Mouse (Mus musculus) limb, embryonic 14.5 days (tissue): ENCODE measurements around the gene Ifih1. TPM values are rescaled to one million over a fixed set of nuclear protein-coding genes. Genes with fewer than 3 reads are reported as not detected.

Source experiments
- ATAC-seq: fragments of 200-750 bp; cut with Nextera tagmentation; 2 replicates; pipeline ENCODE4 v1.8.0; 2017; ENCODE audit warnings: low read depth, moderate number of reproducible peaks, moderate TSS enrichment; ENCODE audit not compliant: low FRiP score
- DNase-seq: peaks from one replicate; pipeline ENCODE4 v3.0.0-alpha.2; 2015; ENCODE audit warnings: low spot score
- H3K27ac ChIP-seq: fragments of 300-500 bp; sonication (generic); replicated peaks from 2 replicates; pipeline ENCODE4 v1.5.1; 2014; ENCODE audit warnings: low read depth, mild to moderate bottlenecking, low read length, moderate library complexity, mixed read lengths
- H3K27me3 ChIP-seq: fragments of 300-500 bp; sonication (generic); 2 replicates; pipeline ENCODE4 v1.6.1; 2014; ENCODE audit warnings: low read length, mixed read lengths; ENCODE audit not compliant: control insufficient read depth, insufficient read depth
- H3K36me3 ChIP-seq: fragments of 300-500 bp; sonication (generic); 2 replicates; pipeline ENCODE4 v1.6.1; 2014; ENCODE audit warnings: mild to moderate bottlenecking, low read length, moderate library complexity, mixed read lengths; ENCODE audit not compliant: control insufficient read depth, insufficient read depth
- H3K4me1 ChIP-seq: fragments of 300-500 bp; sonication (generic); 2 replicates; pipeline ENCODE4 v1.6.1; 2014; ENCODE audit warnings: antibody characterized with exemption, low read length, mixed read lengths; ENCODE audit not compliant: control insufficient read depth, insufficient read depth
- H3K4me2 ChIP-seq: fragments of 300-500 bp; sonication (generic); replicated peaks from 2 replicates; pipeline ENCODE4 v1.6.1; 2014; ENCODE audit warnings: low read depth, mild to moderate bottlenecking, low read length, moderate library complexity; ENCODE audit not compliant: severe bottlenecking
- H3K4me3 ChIP-seq: fragments of 300-500 bp; sonication (generic); replicated peaks from 2 replicates; pipeline ENCODE4 v1.5.1; 2014; ENCODE audit warnings: low read length
- H3K9ac ChIP-seq: fragments of 300-500 bp; sonication (generic); 2 replicates; pipeline ENCODE4 v1.6.1; 2014; ENCODE audit warnings: mild to moderate bottlenecking, low read depth, low read length, moderate library complexity; ENCODE audit not compliant: severe bottlenecking
- H3K9me3 ChIP-seq: fragments of 300-500 bp; sonication (generic); 2 replicates; pipeline ENCODE4 v1.6.1; 2016; ENCODE audit warnings: low read length; ENCODE audit not compliant: control insufficient read depth
- POLR2A ChIP-seq: fragments of 200-500 bp; IDR thresholded peaks from 2 replicates; pipeline ENCODE4 v1.8.0; 2012; ENCODE audit warnings: inconsistent platforms, mild to moderate bottlenecking, moderate library complexity, borderline replicate concordance; ENCODE audit not compliant: insufficient read depth, insufficient read length; ENCODE audit errors: extremely low read depth
- WGBS: fragments of 180-500 bp; shearing (Covaris S2); extraction: QIAGEN DNeasy Blood & Tissue Kit; methylation state at CpG from one replicate; pipeline ENCODE4 v1.1.7; 2014; 5-methylcytosine and 5-hydroxymethylcytosine counted together
- polyA plus RNA-seq, 2 experiments: library from polyadenylated mRNA; depleted of rRNA in 1 of 2; stranded (reverse) in 1 of 2; unstranded in 1 of 2; fragments of >200 nt; fragmentation: Nextera tagmentation in 1 of 2; extraction: Ambion mirVana in 1 of 2; gene quantifications; 2 replicates each; pipeline versions ENCODE4 v1.2.1 to v1.2.3; 2012 to 2014

The Ifih1 gene
- polyA plus RNA-seq, 2 experiments, result 0.75 to 2.7 TPM

DNA sequence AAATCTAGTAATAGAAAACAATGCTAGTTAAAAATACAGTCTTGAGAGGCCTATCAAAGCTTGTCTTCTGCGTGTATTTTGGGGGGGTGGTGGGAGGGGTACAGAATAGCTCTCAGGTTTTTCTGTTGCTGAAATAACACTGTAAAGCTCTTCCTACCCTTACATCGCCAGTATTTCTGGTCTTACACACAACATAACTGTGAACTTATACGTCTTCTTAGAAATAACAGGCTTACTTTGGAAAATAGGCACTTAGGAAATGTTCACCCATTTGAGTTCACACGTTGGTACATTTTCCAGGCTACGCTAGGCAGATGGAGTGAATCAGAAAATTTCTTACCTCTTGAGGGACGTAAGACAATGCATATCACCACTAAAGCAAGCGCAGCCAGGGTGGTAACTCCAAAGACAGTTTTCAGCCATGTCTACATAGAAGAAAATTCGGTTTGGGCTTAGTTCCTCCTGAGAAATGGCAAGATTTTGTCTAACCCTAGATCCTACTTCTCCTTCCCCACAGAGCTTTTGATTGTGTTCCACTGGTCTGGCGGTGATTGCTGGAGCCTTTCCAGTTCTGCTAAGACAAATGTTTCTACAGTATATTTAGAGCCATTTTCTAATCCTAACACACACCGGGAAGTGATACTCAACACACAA lies 72.8 kb downstream of the Ifih1 start:
- ATAC-seq, result 0 out of 2 replicates have a peak, but pooled peaks have one; percentile 2
- H3K9ac ChIP-seq, result peak overlapping the region; percentile 45
- DNase-seq, result no peak
- peak overlapping the region; percentile 83 for H3K27ac ChIP-seq
- no peaks in the 10 kb centered on the region for H3K36me3 ChIP-seq
- H3K4me1 ChIP-seq, result peaks cover 9% of the 10 kb centered on the region
- H3K27me3 ChIP-seq, result no peaks in the 10 kb centered on the region
- TF ChIP-seq POLR2A, result no peak
- peak overlapping the region; percentile 48 for H3K4me2 ChIP-seq
- H3K9me3 ChIP-seq, result no peaks in the 10 kb centered on the region
- WGBS, result 53% methylated on average over 10 of the region's 10 CpGs
- H3K4me3 ChIP-seq, result peak overlapping the region; percentile 37

- DNase-seq, result no peak
- no peak overlapping the region for H3K4me3 ChIP-seq
- WGBS, result 83% methylated on average over 1 of the region's 1 CpGs
- no peak overlapping the region for H3K27ac ChIP-seq
- TF ChIP-seq POLR2A, result no peak
- no peak overlapping the region for H3K9ac ChIP-seq
- H3K4me2 ChIP-seq, result no peak overlapping the region
- 0 out of 2 replicates have a peak, but pooled peaks cover 3% of the 10 kb centered on the region for H3K4me1 ChIP-seq
- no peak for ATAC-seq
- H3K36me3 ChIP-seq, result no peaks in the 10 kb centered on the region
- no peaks in the 10 kb centered on the region for H3K9me3 ChIP-seq
- no peaks in the 10 kb centered on the region for H3K27me3 ChIP-seq
These were observed 81.4 kb downstream of the Ifih1 start for GRCm38 (mm10) chr2:62564687-62565086.

GRCm38 (mm10) chr2:62562661-62563485 lies 83.2 kb downstream of the Ifih1 start:
- Histone ChIP-seq H3K4me3 (no peak overlapping the region), H3K36me3 (no peaks in the 10 kb centered on the region), H3K4me2 (no peak overlapping the region), H3K9ac (no peak overlapping the region), H3K4me1 (0 out of 2 replicates have a peak, but pooled peaks cover 3% of the 10 kb centered on the region), H3K9me3 (no peaks in the 10 kb centered on the region), H3K27ac (no peak overlapping the region), H3K27me3 (no peaks in the 10 kb centered on the region)
- 68% methylated on average over 5 of the region's 5 CpGs for WGBS
- TF ChIP-seq POLR2A, result no peak
- DNase-seq (no peak), ATAC-seq (no peak)

GRCm38 (mm10) chr2:62557417-62557816 lies 88.6 kb downstream of the Ifih1 start:
- TF ChIP-seq POLR2A, result no peak
- Histone ChIP-seq H3K4me2 (no peak overlapping the region), H3K27me3 (no peaks in the 10 kb centered on the region), H3K9me3 (no peaks in the 10 kb centered on the region), H3K4me1 (no peaks in the 10 kb centered on the region), H3K9ac (no peak overlapping the region), H3K27ac (no peak overlapping the region), H3K36me3 (no peaks in the 10 kb centered on the region), H3K4me3 (no peak overlapping the region)
- ATAC-seq (no peak), DNase-seq (no peak)
- WGBS, result 72% methylated on average over 2 of the region's 2 CpGs

DNA sequence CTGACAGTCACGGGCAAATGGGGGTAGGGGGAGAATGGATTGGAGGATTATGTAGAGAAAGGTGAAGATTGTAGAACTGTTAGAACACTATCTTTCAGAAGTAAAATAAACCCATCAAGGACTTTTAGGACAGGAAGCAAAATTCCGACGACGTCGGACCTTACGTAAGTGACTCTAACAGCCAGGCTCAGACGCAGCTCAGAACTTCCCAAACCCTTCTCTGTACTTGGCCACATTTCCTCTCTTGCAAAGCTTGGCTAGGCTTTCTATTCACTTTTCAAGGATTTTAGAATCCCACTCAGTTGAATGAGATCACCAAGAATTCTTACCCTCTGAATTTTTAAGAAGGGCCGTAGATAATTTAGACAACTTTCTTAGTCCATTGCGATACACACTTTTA lies 89.7 kb downstream of the Ifih1 start:
- Histone ChIP-seq H3K27ac (no peak overlapping the region), H3K27me3 (no peaks in the 10 kb centered on the region), H3K36me3 (no peaks in the 10 kb centered on the region), H3K4me1 (no peaks in the 10 kb centered on the region), H3K4me3 (no peak overlapping the region), H3K9me3 (no peaks in the 10 kb centered on the region), H3K9ac (no peak overlapping the region), H3K4me2 (no peak overlapping the region)
- no peak for ATAC-seq
- TF ChIP-seq POLR2A, result no peak
- 89% methylated on average over 9 of the region's 9 CpGs for WGBS
- DNase-seq, result no peak
